Mouse (Mus musculus): Measurements from ENCODE around the gene Spin2g.
"Not testable (repeated sequence)": the region's sequence is repeated elsewhere in the genome, so short reads cannot be mapped to it uniquely, and the experiment has no call there.

Gene Spin2g

GRCm38 (mm10) chrX:34238633-34239032 lies at the start of gene Spin2g:
Gene Spin2g (minus strand): TSS chrX:34238733.
- DNase-seq = not testable (repeated sequence)

Data from cerebellum, postnatal 36 days (tissue).